Mouse (Mus musculus): Measurements from ENCODE around the gene Rpl13a. TPM values are rescaled to one million over a fixed set of nuclear protein-coding genes. Genes with fewer than 3 reads are reported as not detected.

The Rpl13a gene
- polyA plus RNA-seq, 1 experiment: 1,205 TPM

GRCm38 (mm10) chr7:45160866-45161265 lies 32.3 kb upstream of the Rpl13a start:
- no peak overlapping the region for H3K27ac ChIP-seq (ENCODE audit: insufficient read depth, low read depth, low read length)
- no peak for TF ChIP-seq POLR2A (IDR thresholded peaks at IDR 0.05; ENCODE audit: insufficient read depth, low read depth, low read length)
- TF ChIP-seq CTCF (IDR thresholded peaks at IDR 0.05; ENCODE audit: insufficient read depth, low read depth, low read length): no peak
- H3K4me3 ChIP-seq (ENCODE audit: insufficient read depth, low read depth, low read length): no peak overlapping the region
- 90% methylated on average over 3 of the region's 3 CpGs for WGBS
- peaks cover 7% of the 10 kb centered on the region for H3K4me1 ChIP-seq (ENCODE audit: control insufficient read depth, insufficient read depth, low read length)

GRCm38 (mm10) chr7:45160316-45160800 lies 31.8 kb upstream of the Rpl13a start:
- WGBS: 95% methylated on average over 6 of the region's 6 CpGs
- H3K4me3 ChIP-seq (ENCODE audit: insufficient read depth, low read depth, low read length): no peak overlapping the region
- H3K4me1 ChIP-seq (ENCODE audit: control insufficient read depth, insufficient read depth, low read length): peaks cover 7% of the 10 kb centered on the region
- no peak overlapping the region for H3K27ac ChIP-seq (ENCODE audit: insufficient read depth, low read depth, low read length)
- TF ChIP-seq POLR2A (IDR thresholded peaks at IDR 0.05; ENCODE audit: insufficient read depth, low read depth, low read length) (no peak), CTCF (IDR thresholded peaks at IDR 0.05; ENCODE audit: insufficient read depth, low read depth, low read length) (no peak)

GRCm38 (mm10) chr7:45158991-45159390 lies 30.4 kb upstream of the Rpl13a start:
- WGBS: 98% methylated on average over 6 of the region's 6 CpGs

GRCm38 (mm10) chr7:45157459-45157858 lies 28.9 kb upstream of the Rpl13a start:
- no peak overlapping the region for H3K4me3 ChIP-seq (ENCODE audit: insufficient read depth, low read depth, low read length)
- H3K27ac ChIP-seq (ENCODE audit: insufficient read depth, low read depth, low read length): no peak overlapping the region
- peaks cover 9% of the 10 kb centered on the region for H3K4me1 ChIP-seq (ENCODE audit: control insufficient read depth, insufficient read depth, low read length)
- TF ChIP-seq CTCF (IDR thresholded peaks at IDR 0.05; ENCODE audit: insufficient read depth, low read depth, low read length) (no peak), POLR2A (IDR thresholded peaks at IDR 0.05; ENCODE audit: insufficient read depth, low read depth, low read length) (no peak)
- 87% methylated on average over 14 of the region's 14 CpGs for WGBS

More at GRCm38 (mm10) chr7:45158991-45159390, 30.4 kb upstream of the Rpl13a start:
- Histone ChIP-seq H3K4me1 (ENCODE audit: control insufficient read depth, insufficient read depth, low read length) (peaks cover 11% of the 10 kb centered on the region), H3K27ac (ENCODE audit: insufficient read depth, low read depth, low read length) (no peak overlapping the region), H3K4me3 (ENCODE audit: insufficient read depth, low read depth, low read length) (no peak overlapping the region)
- TF ChIP-seq POLR2A (IDR thresholded peaks at IDR 0.05; ENCODE audit: insufficient read depth, low read depth, low read length) (no peak), CTCF (IDR thresholded peaks at IDR 0.05; ENCODE audit: insufficient read depth, low read depth, low read length) (no peak)

GRCm38 (mm10) chr7:45156206-45156605 lies 27.6 kb upstream of the Rpl13a start:
- TF ChIP-seq POLR2A (IDR thresholded peaks at IDR 0.05; ENCODE audit: insufficient read depth, low read depth, low read length): no peak
- no peak for TF ChIP-seq CTCF (IDR thresholded peaks at IDR 0.05; ENCODE audit: insufficient read depth, low read depth, low read length)
- 92% methylated on average over 15 of the region's 15 CpGs for WGBS

GRCm38 (mm10) chr7:45155590-45155989 lies 27.0 kb upstream of the Rpl13a start:
- H3K27ac ChIP-seq (ENCODE audit: insufficient read depth, low read depth, low read length): no peak overlapping the region
- TF ChIP-seq POLR2A (IDR thresholded peaks at IDR 0.05; ENCODE audit: insufficient read depth, low read depth, low read length) (no peak), CTCF (IDR thresholded peaks at IDR 0.05; ENCODE audit: insufficient read depth, low read depth, low read length) (no peak)
- peaks cover 4% of the 10 kb centered on the region; the same call in 1 of the 2 replicates for H3K4me1 ChIP-seq (ENCODE audit: control insufficient read depth, insufficient read depth, low read length)
- 88% methylated on average over 9 of the region's 9 CpGs for WGBS
- no peak overlapping the region for H3K4me3 ChIP-seq (ENCODE audit: insufficient read depth, low read depth, low read length)

More at GRCm38 (mm10) chr7:45156206-45156605, 27.6 kb upstream of the Rpl13a start:
- Histone ChIP-seq H3K27ac (ENCODE audit: insufficient read depth, low read depth, low read length) (no peak overlapping the region), H3K4me3 (ENCODE audit: insufficient read depth, low read depth, low read length) (no peak overlapping the region), H3K4me1 (ENCODE audit: control insufficient read depth, insufficient read depth, low read length) (peaks cover 4% of the 10 kb centered on the region; the same call in 1 of the 2 replicates)

GRCm38 (mm10) chr7:45154993-45155514 lies 26.5 kb upstream of the Rpl13a start:
- TF ChIP-seq CTCF (IDR thresholded peaks at IDR 0.05; ENCODE audit: insufficient read depth, low read depth, low read length) (no peak), POLR2A (IDR thresholded peaks at IDR 0.05; ENCODE audit: insufficient read depth, low read depth, low read length) (no peak)
- H3K4me3 ChIP-seq (ENCODE audit: insufficient read depth, low read depth, low read length): 0 out of 2 replicates have a peak overlapping the region, but pooled peaks have one; percentile 8
- H3K4me1 ChIP-seq (ENCODE audit: control insufficient read depth, insufficient read depth, low read length): peaks cover 4% of the 10 kb centered on the region; the same call in 1 of the 2 replicates
- H3K27ac ChIP-seq (ENCODE audit: insufficient read depth, low read depth, low read length): no peak overlapping the region
- WGBS: 73% methylated on average over 12 of the region's 12 CpGs

GRCm38 (mm10) chr7:45154096-45154992 lies 25.8 kb upstream of the Rpl13a start, which contains the start of the genes Pih1d1 and Aldh16a1:
TSS of gene Pih1d1 (plus strand) at chr7:45154303.
TSS of gene Aldh16a1 (minus strand) at chr7:45154584.
- Histone ChIP-seq H3K4me3 (ENCODE audit: insufficient read depth, low read depth, low read length) (peak within 1 kb of the TSS; percentile 77), H3K27ac (ENCODE audit: insufficient read depth, low read depth, low read length) (peak within 1 kb of the TSS; percentile 92), H3K4me1 (ENCODE audit: control insufficient read depth, insufficient read depth, low read length) (peaks cover 4% of the 10 kb centered on the region; the same call in 1 of the 2 replicates)
- WGBS: 3% methylated on average over 69 of the region's 69 CpGs
- peak; percentile 51; the same call in 1 of the 2 replicates for TF ChIP-seq CTCF (IDR thresholded peaks at IDR 0.05; ENCODE audit: insufficient read depth, low read depth, low read length)
- peak; percentile 99 for TF ChIP-seq POLR2A (IDR thresholded peaks at IDR 0.05; ENCODE audit: insufficient read depth, low read depth, low read length)

Data from olfactory bulb, adult 2 months (tissue).